Mouse (Mus musculus) hindbrain, embryonic 11.5 days (tissue): ENCODE measurements at regions not wholly inside any gene's neighbourhood (a gene's known extent, or its start where the extent isn't known, plus 50 kb on each side); places are given as distances from the start of the nearest gene placed in this dataset.
"Not testable (repeated sequence)": the region's sequence is repeated elsewhere in the genome, so short reads cannot be mapped to it uniquely, and the experiment has no call there.

Source experiments
- ATAC-seq: fragments of 200-750 bp; cut with Nextera tagmentation; 2 replicates; pipeline ENCODE4 v1.8.0; 2017; ENCODE audit warnings: mild to moderate bottlenecking, moderate TSS enrichment, moderate library complexity; ENCODE audit not compliant: low FRiP score
- DNase-seq: peaks from one replicate; pipeline ENCODE4 v3.0.0-alpha.2; 2015; ENCODE audit warnings: low spot score
- H3K27ac ChIP-seq: fragments of 300-500 bp; sonication (generic); 2 replicates; pipeline ENCODE4 v1.5.1; 2014; ENCODE audit warnings: mild to moderate bottlenecking, low read depth, low read length
- H3K27me3 ChIP-seq: fragments of 300-500 bp; sonication (generic); 2 replicates; pipeline ENCODE4 v1.6.1; 2014; ENCODE audit warnings: mild to moderate bottlenecking, low read length, moderate library complexity, mixed read lengths; ENCODE audit not compliant: control insufficient read depth, insufficient read depth
- H3K36me3 ChIP-seq: fragments of 300-500 bp; sonication (generic); 2 replicates; pipeline ENCODE4 v1.6.1; 2014; ENCODE audit warnings: mild to moderate bottlenecking, low read length, moderate library complexity, mixed read lengths; ENCODE audit not compliant: control insufficient read depth, insufficient read depth
- H3K4me1 ChIP-seq: fragments of 300-500 bp; sonication (generic); replicated peaks from 2 replicates; pipeline ENCODE4 v1.6.1; 2014; ENCODE audit warnings: low read length, mixed read lengths; ENCODE audit not compliant: control insufficient read depth, insufficient read depth
- H3K4me2 ChIP-seq: fragments of 300-500 bp; sonication (generic); replicated peaks from 2 replicates; pipeline ENCODE4 v1.6.1; 2014; ENCODE audit warnings: mild to moderate bottlenecking, low read depth, low read length
- H3K4me3 ChIP-seq: fragments of 300-500 bp; sonication (generic); 2 replicates; pipeline ENCODE4 v1.5.1; 2014; ENCODE audit warnings: low read depth, low read length
- H3K9ac ChIP-seq: fragments of 300-500 bp; sonication (generic); 2 replicates; pipeline ENCODE4 v1.6.1; 2014; ENCODE audit warnings: low read depth, low read length
- H3K9me3 ChIP-seq: fragments of 300-500 bp; sonication (generic); 2 replicates; pipeline ENCODE4 v1.6.1; 2016; ENCODE audit warnings: low read length; ENCODE audit not compliant: control insufficient read depth
- WGBS: fragments of 180-500 bp; shearing (Covaris S2); extraction: QIAGEN DNeasy Blood & Tissue Kit; methylation state at CpG from one replicate; pipeline ENCODE4 v1.1.7; 2014; 5-methylcytosine and 5-hydroxymethylcytosine counted together

GRCm38 (mm10) chr4:55243091-55244058 is 106.5 kb upstream of the Rad23b start:
- Histone ChIP-seq H3K36me3 (no peaks in the 10 kb centered on the region), H3K4me3 (no peak overlapping the region), H3K9ac (no peak overlapping the region), H3K4me1 (0 out of 2 replicates have a peak, but pooled peaks cover 2% of the 10 kb centered on the region), H3K27ac (0 out of 2 replicates have a peak overlapping the region, but pooled peaks have one; percentile 14), H3K9me3 (no peaks in the 10 kb centered on the region), H3K27me3 (no peaks in the 10 kb centered on the region), H3K4me2 (no peak overlapping the region)
- peak; percentile 39 for DNase-seq
- peak; percentile 77 for ATAC-seq
- 39% methylated on average over 14 of the region's 14 CpGs for WGBS

GRCm38 (mm10) chr4:55245789-55246188 is 104.1 kb upstream of the Rad23b start:
- Histone ChIP-seq H3K4me1 (0 out of 2 replicates have a peak, but pooled peaks cover 2% of the 10 kb centered on the region), H3K9me3 (no peaks in the 10 kb centered on the region), H3K4me3 (no peak overlapping the region), H3K27me3 (no peaks in the 10 kb centered on the region), H3K9ac (no peak overlapping the region), H3K27ac (no peak overlapping the region), H3K4me2 (no peak overlapping the region), H3K36me3 (no peaks in the 10 kb centered on the region)
- DNase-seq (no peak), ATAC-seq (no peak)
- 77% methylated on average over 10 of the region's 10 CpGs for WGBS

- ATAC-seq (no peak), DNase-seq (no peak)
- Histone ChIP-seq H3K4me2 (no peak overlapping the region), H3K9ac (no peak overlapping the region), H3K4me1 (no peaks in the 10 kb centered on the region), H3K36me3 (no peaks in the 10 kb centered on the region), H3K4me3 (no peak overlapping the region), H3K9me3 (no peaks in the 10 kb centered on the region), H3K27ac (no peak overlapping the region), H3K27me3 (no peaks in the 10 kb centered on the region)
- 31% methylated on average over 3 of the region's 3 CpGs for WGBS
These were observed 99.5 kb upstream of the Rad23b start for GRCm38 (mm10) chr4:55250334-55250733.

GRCm38 (mm10) chr4:55251546-55251945 is 98.3 kb upstream of the Rad23b start:
- DNase-seq (no peak), ATAC-seq (no peak)

GRCm38 (mm10) chr4:55253769-55254168 is 96.1 kb upstream of the Rad23b start:
- WGBS, result 85% methylated on average over 8 of the region's 8 CpGs

More at GRCm38 (mm10) chr4:55251546-55251945, 98.3 kb upstream of the Rad23b start:
- Histone ChIP-seq H3K27me3 (no peaks in the 10 kb centered on the region), H3K4me3 (no peak overlapping the region), H3K27ac (no peak overlapping the region), H3K4me2 (no peak overlapping the region), H3K9me3 (no peaks in the 10 kb centered on the region), H3K4me1 (no peaks in the 10 kb centered on the region), H3K36me3 (no peaks in the 10 kb centered on the region), H3K9ac (no peak overlapping the region)
- 87% methylated on average over 5 of the region's 5 CpGs for WGBS

GRCm38 (mm10) chr4:55271965-55272630 is 77.7 kb upstream of the Rad23b start:
- Histone ChIP-seq H3K4me1 (no peaks in the 10 kb centered on the region), H3K9ac (no peak overlapping the region), H3K27ac (no peak overlapping the region), H3K4me2 (no peak overlapping the region), H3K9me3 (no peaks in the 10 kb centered on the region), H3K4me3 (no peak overlapping the region), H3K36me3 (no peaks in the 10 kb centered on the region), H3K27me3 (no peaks in the 10 kb centered on the region)
- 84% methylated on average over 8 of the region's 8 CpGs for WGBS
- ATAC-seq (no peak), DNase-seq (no peak)

More at GRCm38 (mm10) chr4:55253769-55254168, 96.1 kb upstream of the Rad23b start:
- no peak overlapping the region for H3K4me2 ChIP-seq
- no peak for ATAC-seq
- no peaks in the 10 kb centered on the region for H3K27me3 ChIP-seq
- H3K4me3 ChIP-seq, result no peak overlapping the region
- no peaks in the 10 kb centered on the region for H3K4me1 ChIP-seq
- no peak overlapping the region for H3K9ac ChIP-seq
- no peaks in the 10 kb centered on the region for H3K9me3 ChIP-seq
- no peaks in the 10 kb centered on the region for H3K36me3 ChIP-seq
- no peak overlapping the region for H3K27ac ChIP-seq
- no peak for DNase-seq

- ATAC-seq (no peak), DNase-seq (no peak)
- Histone ChIP-seq H3K4me1 (no peaks in the 10 kb centered on the region), H3K9me3 (no peaks in the 10 kb centered on the region), H3K9ac (no peak overlapping the region), H3K27me3 (no peaks in the 10 kb centered on the region), H3K4me3 (no peak overlapping the region), H3K36me3 (no peaks in the 10 kb centered on the region), H3K27ac (no peak overlapping the region), H3K4me2 (no peak overlapping the region)
- WGBS, result 14% methylated on average over 5 of the region's 5 CpGs
These were observed 73.4 kb upstream of the Rad23b start for GRCm38 (mm10) chr4:55276300-55276952.

- DNase-seq, H3K4me1 ChIP-seq, H3K4me3 ChIP-seq, H3K9ac ChIP-seq, H3K4me2 ChIP-seq, H3K27me3 ChIP-seq, ATAC-seq, H3K27ac ChIP-seq, H3K36me3 ChIP-seq, H3K9me3 ChIP-seq: not testable (repeated sequence)
- WGBS, result 92% methylated on average over 8 of the region's 8 CpGs
These were observed 70.5 kb upstream of the Rad23b start for GRCm38 (mm10) chr4:55279351-55279750.
